16 mouse cellular contexts compared by ENCODE assay signal in genomic region chr19:28897497-28897896, GRCm38 (mm10).
"Had no signal": no experiment of that assay in that cellular context is flagged by ENCODE, and none has a peak within 500 bp of the region (broad histone marks: within the 10 kb centered on the region; RNA-seq: fewer than 3 reads in every experiment).

No protein-coding gene starts in this region.

- H3K4me3 ChIP-seq: liver, embryonic 13.5 days; midbrain, embryonic 12.5 days had no signal

- H3K27ac ChIP-seq: kidney, postnatal 0 days; liver, embryonic 13.5 days; macrophage; midbrain, embryonic 12.5 days; stomach, postnatal 0 days had no signal

- DNase-seq: kidney, adult 18-20 months; kidney, adult 9 months; kidney, postnatal 25 days; liver, embryonic 13.5 days; lung, adult 2 months; lung, postnatal 14 days; right cerebral cortex, postnatal 14 days; thymus, adult 2 months; thymus, postnatal 14 days; thymus, postnatal 4 days had no signal

- ATAC-seq: intestine, embryonic 16.5 days; midbrain, embryonic 16.5 days had no signal

- H3K4me1 ChIP-seq: liver, embryonic 13.5 days had no signal
